Mouse (Mus musculus) stomach, embryonic 16.5 days (tissue): Measurements from ENCODE around the gene Gid8. TPM values are rescaled to one million over a fixed set of nuclear protein-coding genes. Genes with fewer than 3 reads are reported as not detected.
A peak's percentile ranks its signal among the peaks of the same experiment; 100 is the strongest.

Experiments used
- ATAC-seq: fragments of 200-750 bp; cut with Nextera tagmentation; 2 replicates; pipeline ENCODE4 v1.8.0; 2017; ENCODE audit warnings: moderate number of reproducible peaks, moderate TSS enrichment; ENCODE audit not compliant: insufficient read depth, low FRiP score
- H3K27ac ChIP-seq: fragments of 300-500 bp; sonication (generic); 2 replicates; pipeline ENCODE4 v1.5.1; 2014; ENCODE audit warnings: low read length
- H3K27me3 ChIP-seq: fragments of 300-500 bp; sonication (generic); 2 replicates; pipeline ENCODE4 v1.6.1; 2014; ENCODE audit warnings: low read length, control low read depth, mixed read lengths; ENCODE audit not compliant: control insufficient read depth, insufficient read depth
- H3K36me3 ChIP-seq: fragments of 300-500 bp; sonication (generic); 2 replicates; pipeline ENCODE4 v1.6.1; 2014; ENCODE audit warnings: low read length; ENCODE audit not compliant: control insufficient read depth, insufficient read depth
- H3K4me1 ChIP-seq: fragments of 300-500 bp; sonication (generic); 2 replicates; pipeline ENCODE4 v1.6.1; 2014; ENCODE audit warnings: low read length, control low read depth, mixed read lengths; ENCODE audit not compliant: control insufficient read depth, insufficient read depth
- H3K4me2 ChIP-seq: fragments of 300-500 bp; sonication (generic); 2 replicates; pipeline ENCODE4 v1.6.1; 2014; ENCODE audit warnings: low read depth, low read length, mixed read lengths
- H3K4me3 ChIP-seq: fragments of 300-500 bp; sonication (generic); replicated peaks from 2 replicates; pipeline ENCODE4 v1.5.1; 2014; ENCODE audit warnings: mild to moderate bottlenecking, low read length
- H3K9ac ChIP-seq: fragments of 300-500 bp; sonication (generic); 2 replicates; pipeline ENCODE4 v1.6.1; 2014; ENCODE audit warnings: low read length
- H3K9me3 ChIP-seq: fragments of 300-500 bp; sonication (generic); replicated peaks from 2 replicates; pipeline ENCODE4 v1.6.1; 2016; ENCODE audit warnings: low read length, control low read depth; ENCODE audit not compliant: control insufficient read depth
- WGBS: fragments of 180-500 bp; shearing (Covaris S2); extraction: QIAGEN DNeasy Blood & Tissue Kit; methylation state at CpG from one replicate; pipeline ENCODE4 v1.1.7; 2014; 5-methylcytosine and 5-hydroxymethylcytosine counted together
- polyA plus RNA-seq: library from polyadenylated mRNA; unstranded; fragments of >200 nt; fragmentation: Nextera tagmentation; extraction: Ambion mirVana; gene quantifications from 2 replicates; pipeline ENCODE4 v1.2.1, GENCODE M21; 2015

Gene Gid8
- polyA plus RNA-seq, 1 experiment from 2014 or later = 60.7 TPM

- Histone ChIP-seq H3K9ac (no peak overlapping the region), H3K4me1 (peaks cover 8% of the 10 kb centered on the region; the same call in 1 of the 2 replicates), H3K4me2 (no peak overlapping the region), H3K36me3 (no peaks in the 10 kb centered on the region), H3K4me3 (no peak overlapping the region), H3K27me3 (no peaks in the 10 kb centered on the region), H3K27ac (no peak overlapping the region), H3K9me3 (no peaks in the 10 kb centered on the region)
- 78% methylated on average over 7 of the region's 7 CpGs for WGBS
- no peak for ATAC-seq
Measured at GRCm38 (mm10) chr2:180735232-180735631, 25.3 kb downstream of the Gid8 start.

GRCm38 (mm10) chr2:180737984-180738383, 28.1 kb downstream of the Gid8 start:
- WGBS = 69% methylated on average over 2 of the region's 2 CpGs
- Histone ChIP-seq H3K4me3 (no peak overlapping the region), H3K4me2 (no peak overlapping the region), H3K27me3 (no peaks in the 10 kb centered on the region), H3K36me3 (no peaks in the 10 kb centered on the region), H3K4me1 (no peaks in the 10 kb centered on the region), H3K27ac (no peak overlapping the region), H3K9ac (no peak overlapping the region), H3K9me3 (no peaks in the 10 kb centered on the region)
- no peak for ATAC-seq

GRCm38 (mm10) chr2:180740349-180740748, 30.4 kb downstream of the Gid8 start:
- H3K4me3 ChIP-seq = no peak overlapping the region
- WGBS = 34% methylated on average over 3 of the region's 3 CpGs
- ATAC-seq = no peak

DNA sequence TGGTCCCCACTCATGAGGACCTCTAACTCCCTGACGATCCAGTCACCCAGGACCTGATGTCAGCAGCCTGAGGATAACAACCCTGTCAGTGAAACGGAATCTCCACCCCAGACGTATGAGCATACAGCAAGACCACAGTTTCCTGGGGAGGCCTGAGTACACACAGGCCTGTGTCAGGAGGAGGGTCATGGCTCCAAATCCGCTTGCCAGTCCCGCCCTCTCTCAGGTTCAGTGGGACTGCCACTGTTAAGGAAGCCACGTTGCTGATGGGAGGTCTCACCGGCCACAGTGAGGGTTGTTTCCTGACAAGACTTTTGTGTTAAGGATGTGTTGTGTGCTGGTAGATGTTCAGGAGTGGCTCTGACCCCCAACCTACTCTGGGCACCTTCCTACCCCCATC, 31.5 kb downstream of the Gid8 start:
- Histone ChIP-seq H3K36me3 (no peaks in the 10 kb centered on the region), H3K27me3 (no peaks in the 10 kb centered on the region), H3K9me3 (no peaks in the 10 kb centered on the region), H3K4me2 (no peak overlapping the region), H3K4me1 (no peaks in the 10 kb centered on the region), H3K27ac (no peak overlapping the region), H3K4me3 (no peak overlapping the region), H3K9ac (no peak overlapping the region)
- no peak for ATAC-seq
- WGBS = 65% methylated on average over 7 of the region's 7 CpGs

More at GRCm38 (mm10) chr2:180740349-180740748, 30.4 kb downstream of the Gid8 start:
- H3K4me1 ChIP-seq = no peaks in the 10 kb centered on the region
- H3K36me3 ChIP-seq = no peaks in the 10 kb centered on the region
- H3K4me2 ChIP-seq = no peak overlapping the region
- no peak overlapping the region for H3K9ac ChIP-seq
- H3K9me3 ChIP-seq = no peaks in the 10 kb centered on the region
- H3K27ac ChIP-seq = no peak overlapping the region
- H3K27me3 ChIP-seq = no peaks in the 10 kb centered on the region

GRCm38 (mm10) chr2:180742820-180743219, 32.9 kb downstream of the Gid8 start:
- no peak overlapping the region for H3K27ac ChIP-seq
- H3K4me3 ChIP-seq = no peak overlapping the region
- WGBS = 83% methylated on average over 6 of the region's 6 CpGs
- no peak overlapping the region for H3K4me2 ChIP-seq
- ATAC-seq = no peak
- H3K36me3 ChIP-seq = no peaks in the 10 kb centered on the region
- H3K9me3 ChIP-seq = no peaks in the 10 kb centered on the region
- H3K9ac ChIP-seq = no peak overlapping the region
- H3K27me3 ChIP-seq = no peaks in the 10 kb centered on the region
- no peaks in the 10 kb centered on the region for H3K4me1 ChIP-seq

DNA sequence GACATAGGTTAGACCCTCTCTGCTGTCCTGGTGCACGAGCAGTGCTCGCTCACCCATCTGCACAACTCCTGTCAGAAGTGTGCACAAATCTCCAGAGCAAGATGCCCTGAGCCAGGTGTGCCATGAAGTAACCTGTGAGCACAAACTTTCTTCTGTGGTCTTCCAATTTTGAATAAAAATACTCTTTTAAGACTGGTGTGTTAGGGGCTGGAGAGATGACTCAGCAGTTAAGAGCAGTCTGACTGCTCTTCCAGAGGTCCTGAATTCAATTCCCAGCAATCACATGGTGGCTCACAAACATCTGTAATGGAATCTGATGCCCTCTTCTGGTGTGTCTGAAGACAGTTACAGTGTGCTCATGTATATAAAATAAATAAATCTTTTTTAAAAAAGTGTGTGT, 33.4 kb downstream of the Gid8 start:
- H3K27ac ChIP-seq = no peak overlapping the region
- H3K4me3 ChIP-seq = no peak overlapping the region
- no peak for ATAC-seq
- H3K9me3 ChIP-seq = no peaks in the 10 kb centered on the region
- no peak overlapping the region for H3K4me2 ChIP-seq
- H3K9ac ChIP-seq = no peak overlapping the region
- WGBS = 79% methylated on average over 2 of the region's 2 CpGs
- H3K4me1 ChIP-seq = no peaks in the 10 kb centered on the region
- H3K27me3 ChIP-seq = no peaks in the 10 kb centered on the region
- H3K36me3 ChIP-seq = no peaks in the 10 kb centered on the region

DNA sequence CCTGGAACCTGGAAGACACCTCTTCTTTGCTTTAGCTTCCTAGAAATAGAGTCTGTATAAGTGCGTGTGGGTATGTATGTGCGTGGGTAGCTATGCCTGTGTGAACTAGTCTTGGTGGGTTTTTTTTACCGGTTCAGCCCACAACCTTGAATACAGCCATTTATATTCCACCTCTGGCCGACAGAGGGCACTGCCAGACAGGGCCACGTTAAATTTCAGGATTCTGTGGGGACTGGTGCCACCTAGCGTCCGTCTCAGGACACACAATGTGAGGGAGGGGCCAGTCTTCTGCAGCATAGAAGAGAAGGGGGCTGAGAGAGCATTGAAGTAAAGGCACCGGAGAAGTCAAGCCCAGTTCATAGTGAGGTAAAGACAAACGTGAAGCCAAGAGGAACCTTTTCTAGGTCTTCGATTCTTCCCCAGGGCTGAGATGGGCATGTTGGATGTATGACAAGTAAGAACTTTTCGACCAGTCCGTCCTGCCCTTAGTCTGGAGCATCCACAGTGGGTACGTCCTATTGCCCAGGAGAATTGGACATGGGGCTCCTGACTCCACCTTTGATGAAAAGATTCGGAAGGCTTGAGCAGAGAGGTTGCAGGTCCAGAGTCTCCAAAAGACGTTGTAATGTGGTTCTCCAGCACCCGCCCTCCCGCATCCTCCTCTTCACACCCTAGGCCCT, 35.5 kb downstream of the Gid8 start:
- Histone ChIP-seq H3K27ac (no peak overlapping the region), H3K4me2 (no peak overlapping the region), H3K27me3 (no peaks in the 10 kb centered on the region; the same call in 1 of the 2 replicates), H3K4me1 (no peaks in the 10 kb centered on the region), H3K9ac (no peak overlapping the region), H3K36me3 (no peaks in the 10 kb centered on the region), H3K4me3 (no peak overlapping the region), H3K9me3 (no peaks in the 10 kb centered on the region)
- ATAC-seq = peak; percentile 57
- WGBS = 34% methylated on average over 17 of the region's 17 CpGs

DNA sequence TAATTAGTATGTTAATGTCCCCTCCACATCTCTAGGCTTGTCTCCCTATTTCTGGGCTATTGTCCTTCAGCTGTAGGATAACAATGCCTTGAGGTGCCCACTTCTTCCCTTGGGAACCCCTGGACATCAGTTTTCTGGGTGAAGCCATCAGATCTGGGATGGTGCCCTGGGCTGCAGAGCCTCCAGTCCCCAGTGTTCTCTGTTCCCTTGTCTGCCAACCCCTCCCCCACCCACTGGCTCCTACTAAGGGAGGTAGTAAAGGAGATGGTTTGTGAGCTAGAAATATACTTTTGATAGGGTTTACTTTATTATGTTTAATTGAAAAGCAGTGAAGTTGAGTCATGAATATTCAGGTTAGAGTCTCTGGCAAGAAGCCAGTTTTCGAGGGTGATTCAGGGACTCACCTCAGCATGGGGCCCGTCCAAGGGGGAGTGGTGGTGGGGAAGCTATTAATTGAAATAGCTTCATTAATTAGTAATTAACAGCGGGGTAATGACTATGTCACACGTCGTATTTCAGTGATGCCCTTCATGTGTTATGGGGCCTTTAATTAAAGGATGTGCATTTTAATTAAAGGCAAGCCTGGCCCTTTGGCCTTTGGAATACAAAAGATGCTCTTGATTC, 36.8 kb downstream of the Gid8 start:
- no peak overlapping the region for H3K4me3 ChIP-seq
- no peaks in the 10 kb centered on the region for H3K4me1 ChIP-seq
- no peaks in the 10 kb centered on the region; the same call in 1 of the 2 replicates for H3K27me3 ChIP-seq
- no peak for ATAC-seq
- H3K9me3 ChIP-seq = no peaks in the 10 kb centered on the region
- H3K36me3 ChIP-seq = no peaks in the 10 kb centered on the region
- H3K27ac ChIP-seq = no peak overlapping the region
- 41% methylated on average over 5 of the region's 5 CpGs for WGBS
- no peak overlapping the region for H3K9ac ChIP-seq
- no peak overlapping the region for H3K4me2 ChIP-seq

DNA sequence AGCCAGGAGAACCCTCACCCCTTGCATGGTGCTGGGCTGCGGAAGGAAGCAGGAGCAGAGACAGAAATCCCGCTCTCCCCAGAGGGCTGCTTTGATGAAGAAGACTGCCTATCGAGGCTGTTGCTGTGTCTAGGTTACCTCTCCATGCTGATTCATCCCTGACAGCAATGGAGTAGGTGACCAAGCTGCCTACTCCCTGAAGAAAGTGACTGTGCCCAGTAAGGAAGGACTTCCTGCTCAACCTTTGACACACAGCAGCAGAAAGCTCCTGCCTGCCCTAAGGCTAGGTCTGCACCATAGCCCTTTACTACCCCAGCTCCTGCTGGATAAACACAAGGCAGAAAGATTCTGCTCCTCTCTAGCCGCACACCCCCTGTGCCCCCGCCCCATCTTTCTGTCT, 39.0 kb downstream of the Gid8 start:
- ATAC-seq = no peak
- no peaks in the 10 kb centered on the region for H3K9me3 ChIP-seq
- 46% methylated on average over 5 of the region's 5 CpGs for WGBS

More for the DNA sequence above, 39.0 kb downstream of the Gid8 start:
- Histone ChIP-seq H3K27me3 (no peaks in the 10 kb centered on the region; the same call in 1 of the 2 replicates), H3K4me2 (no peak overlapping the region), H3K36me3 (no peaks in the 10 kb centered on the region), H3K4me1 (no peaks in the 10 kb centered on the region), H3K9ac (no peak overlapping the region), H3K27ac (no peak overlapping the region), H3K4me3 (no peak overlapping the region)
